Mouse (Mus musculus) left cerebral cortex, postnatal 10 days (tissue): ENCODE measurements around the gene Nebl. TPM values are rescaled to one million over a fixed set of nuclear protein-coding genes. Genes with fewer than 3 reads are reported as not detected.

Experiments
- DNase-seq, 2 experiments: peaks; one replicate each; pipeline ENCODE4 v3.0.0; 2021 to 2022; ENCODE audit warnings: low spot score in 2 of 2, mixed read lengths in 1 of 2; ENCODE audit errors: extremely low spot score in 1 of 2
- intact Hi-C: fragments of 180-260 bp; cut with DNase I; formaldehyde crosslinking; loops from one replicate; pipeline ENCODE4 v1.15.1; 2025
- total RNA-seq, 2 experiments: library from RNA; stranded (reverse); gene quantifications; 2 replicates each; pipeline ENCODE4 v1.2.3; 2021

The Nebl gene
- total RNA-seq, 2 experiments from 2014 or later: 55.1 to 59.2 TPM

GRCm38 (mm10) chr2:17443581-17443980 is 287.7 kb downstream of the Nebl start:
- no peak for DNase-seq
- intact Hi-C loops: no loop called here

- DNase-seq: no peak
- intact Hi-C loops: no loop called here
Observed at GRCm38 (mm10) chr2:17438317-17438716, 292.9 kb downstream of the Nebl start.

GRCm38 (mm10) chr2:17436739-17437440 is 294.4 kb downstream of the Nebl start:
- no peak for DNase-seq
- intact Hi-C loops: no loop called here

- intact Hi-C loops: no loop called here
- no peak for DNase-seq
Observed at GRCm38 (mm10) chr2:17435217-17435616, 296.0 kb downstream of the Nebl start.

GRCm38 (mm10) chr2:17429028-17429427 is 302.2 kb downstream of the Nebl start:
- intact Hi-C loops: loop anchor here (10.0 kb wide), 2 partner anchors 306 to 596 kb away; partner anchors contain the start of gene Nebl
- no peak for DNase-seq

- intact Hi-C loops: loop anchor here (10.0 kb wide), 2 partner anchors 307 to 597 kb away; partner anchors contain the start of gene Nebl
- DNase-seq: no peak
Observed at GRCm38 (mm10) chr2:17428156-17428555, 303.1 kb downstream of the Nebl start.

GRCm38 (mm10) chr2:17422967-17423366 is 308.3 kb downstream of the Nebl start:
- DNase-seq: peak in 1 of 2 experiments; percentile 41
- intact Hi-C loops: loop anchor here (5.0 to 10.0 kb wide), 3 partner anchors 312 to 602 kb away; partner anchors contain the start of gene Nebl

GRCm38 (mm10) chr2:17415347-17415746 is 315.9 kb downstream of the Nebl start:
- intact Hi-C loops: loop anchor here (5.0 kb wide), 1 partner anchor 1058 kb away; the partner anchor contains the start of gene Plxdc2
- DNase-seq: no peak

- DNase-seq: no peak
- intact Hi-C loops: no loop called here
Observed at GRCm38 (mm10) chr2:17414324-17414723, 316.9 kb downstream of the Nebl start.

- intact Hi-C loops: no loop called here
- peak in 1 of 2 experiments; percentile 9 for DNase-seq
Observed at GRCm38 (mm10) chr2:17413496-17414268, 317.6 kb downstream of the Nebl start.

- intact Hi-C loops: no loop called here
- DNase-seq: no peak
Observed at GRCm38 (mm10) chr2:17409276-17409675, 322.0 kb downstream of the Nebl start.

- DNase-seq: no peak
- intact Hi-C loops: no loop called here
Observed at GRCm38 (mm10) chr2:17405899-17406531, 325.2 kb downstream of the Nebl start.

GRCm38 (mm10) chr2:17402511-17402910 is 328.8 kb downstream of the Nebl start:
- no peak for DNase-seq
- intact Hi-C loops: no loop called here

GRCm38 (mm10) chr2:17396235-17396634 is 335.0 kb downstream of the Nebl start:
- intact Hi-C loops: no loop called here

GRCm38 (mm10) chr2:17391389-17391788 is 339.9 kb downstream of the Nebl start:
- no peak for DNase-seq
- intact Hi-C loops: no loop called here

More at GRCm38 (mm10) chr2:17396235-17396634, 335.0 kb downstream of the Nebl start:
- no peak for DNase-seq

- intact Hi-C loops: no loop called here
- no peak for DNase-seq
Observed at GRCm38 (mm10) chr2:17390513-17391200, 340.6 kb downstream of the Nebl start.

- DNase-seq: no peak
Observed at GRCm38 (mm10) chr2:17389886-17390285, 341.4 kb downstream of the Nebl start.

GRCm38 (mm10) chr2:17389379-17389778 is 341.9 kb downstream of the Nebl start:
- intact Hi-C loops: no loop called here
- no peak for DNase-seq

More at GRCm38 (mm10) chr2:17389886-17390285, 341.4 kb downstream of the Nebl start:
- intact Hi-C loops: no loop called here

GRCm38 (mm10) chr2:17382227-17382626 is 349.0 kb downstream of the Nebl start:
- intact Hi-C loops: no loop called here
- DNase-seq: no peak
